Mouse (Mus musculus): Measurements from ENCODE around the gene Eps8l1.

GRCm38 (mm10) chr7:4504646-4505435 lies 44.4 kb downstream of the Eps8l1 start:
- no peak for TF ChIP-seq CTCF (IDR thresholded peaks at IDR 0.05; ENCODE audit: extremely low read depth, insufficient read depth, low read length)
- no peak for TF ChIP-seq POLR2A (IDR thresholded peaks at IDR 0.05; ENCODE audit: extremely low read depth, insufficient read depth, low read length)

Data from cortical plate, adult 2 months (tissue).